Mouse (Mus musculus): ENCODE data around the gene Ado. TPM values are rescaled to one million over a fixed set of nuclear protein-coding genes. Genes with fewer than 3 reads are reported as not detected.

The Ado gene
- total RNA-seq, 2 experiments from 2014 or later: 36.6 to 37.7 TPM

DNA sequence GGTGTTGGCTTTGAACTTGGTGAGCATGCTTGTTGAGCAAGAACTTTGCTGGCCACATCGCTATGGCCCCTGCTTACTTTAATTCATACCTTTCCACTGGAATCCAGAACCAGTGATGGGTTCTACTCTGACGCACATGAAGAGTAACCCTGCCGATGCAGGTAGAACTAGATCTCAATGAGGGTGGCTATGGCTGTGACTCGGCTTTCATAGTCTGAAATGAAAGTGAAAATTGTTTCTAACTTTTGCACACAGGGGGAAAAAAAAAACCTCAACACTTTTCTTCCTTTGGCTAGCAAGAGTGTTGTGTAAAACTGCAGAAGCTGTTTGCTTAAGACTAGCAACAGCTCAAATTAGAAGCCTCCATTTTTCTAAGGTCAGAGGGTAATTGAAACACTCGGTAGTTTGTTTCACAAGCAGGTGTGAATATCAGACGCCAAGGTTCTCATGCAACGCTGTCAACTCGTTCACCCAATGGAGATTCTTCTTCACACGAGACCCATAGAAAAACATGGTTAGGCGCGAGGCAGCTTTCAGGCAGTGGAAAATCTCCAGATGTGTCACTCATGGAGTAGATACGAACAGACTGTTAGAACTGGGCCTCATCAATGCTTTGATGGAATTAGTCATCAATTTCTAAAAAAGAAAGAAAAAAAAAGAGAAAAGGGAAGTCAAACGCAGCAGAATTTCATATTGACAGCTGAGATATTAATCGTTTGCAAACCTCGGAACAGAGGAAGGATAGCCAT, 51.4 kb downstream of the Ado start:
- DNase-seq (ENCODE audit: extremely low spot score in 1 of 2, low spot score in 2 of 2): no peak
- TF ChIP-seq CTCF (IDR thresholded peaks at IDR 0.05): no peak
- intact Hi-C loops (cut with DNase I): no loop called here
- no peak overlapping the region for H3K4me3 ChIP-seq
- no peak overlapping the region for H3K27ac ChIP-seq

Other genes starting within 250 kb of the Ado start
- gene Egr2, start 13.5 kb downstream of the Ado start, total RNA-seq (2021): 10 to 100 TPM; 14.2 to 30.7 TPM